Mouse (Mus musculus): ENCODE measurements around the gene D17Wsu92e.
A peak's percentile ranks its signal among the peaks of the same experiment; 100 is the strongest.

D17Wsu92e gene

DNA sequence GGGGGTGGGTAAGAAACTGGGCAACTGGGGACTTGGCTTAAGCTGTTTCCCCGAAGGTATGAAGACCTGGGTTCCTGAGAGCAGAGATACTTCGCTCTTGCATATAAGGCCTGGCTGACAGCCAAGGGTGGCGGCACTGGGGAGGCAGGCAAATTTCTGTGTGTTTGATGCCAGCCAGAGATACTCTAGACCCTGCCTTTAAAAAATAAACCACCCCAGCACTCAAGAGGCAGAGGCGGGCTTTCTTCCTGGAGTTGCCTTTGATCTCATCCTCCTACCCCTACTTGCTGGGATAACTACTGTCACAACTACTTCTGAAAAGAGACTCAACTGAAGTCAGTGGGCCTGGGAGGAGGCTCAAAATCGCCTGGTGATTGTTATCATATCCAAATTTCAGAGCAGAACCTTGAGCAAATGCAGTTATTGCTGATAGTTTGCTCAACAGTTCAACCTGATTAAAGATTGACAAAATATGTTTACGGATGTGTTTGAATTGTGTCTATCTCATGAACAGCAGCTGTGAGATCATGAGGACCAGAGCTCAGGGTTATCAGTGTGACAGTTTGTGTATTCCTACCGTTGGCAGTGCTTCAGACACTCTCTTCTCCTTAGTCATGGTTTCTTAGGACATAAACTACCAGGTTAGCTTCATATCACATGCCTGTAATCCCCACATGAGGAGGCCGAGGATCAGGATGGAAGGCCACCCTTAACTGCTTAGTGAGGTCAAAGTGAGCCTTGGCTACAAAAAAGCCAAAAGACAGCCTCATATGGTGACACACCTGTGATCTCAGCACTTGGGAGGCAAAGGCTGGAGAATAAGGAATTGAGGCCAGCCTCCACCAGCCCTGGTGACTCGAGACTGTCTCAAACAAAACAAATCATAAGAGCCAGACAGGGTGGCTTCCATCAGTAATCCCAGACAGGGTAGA is 1.2 kb upstream of the D17Wsu92e start:
- DNase-seq (ENCODE audit: low spot score), result peak; percentile 60

DNA sequence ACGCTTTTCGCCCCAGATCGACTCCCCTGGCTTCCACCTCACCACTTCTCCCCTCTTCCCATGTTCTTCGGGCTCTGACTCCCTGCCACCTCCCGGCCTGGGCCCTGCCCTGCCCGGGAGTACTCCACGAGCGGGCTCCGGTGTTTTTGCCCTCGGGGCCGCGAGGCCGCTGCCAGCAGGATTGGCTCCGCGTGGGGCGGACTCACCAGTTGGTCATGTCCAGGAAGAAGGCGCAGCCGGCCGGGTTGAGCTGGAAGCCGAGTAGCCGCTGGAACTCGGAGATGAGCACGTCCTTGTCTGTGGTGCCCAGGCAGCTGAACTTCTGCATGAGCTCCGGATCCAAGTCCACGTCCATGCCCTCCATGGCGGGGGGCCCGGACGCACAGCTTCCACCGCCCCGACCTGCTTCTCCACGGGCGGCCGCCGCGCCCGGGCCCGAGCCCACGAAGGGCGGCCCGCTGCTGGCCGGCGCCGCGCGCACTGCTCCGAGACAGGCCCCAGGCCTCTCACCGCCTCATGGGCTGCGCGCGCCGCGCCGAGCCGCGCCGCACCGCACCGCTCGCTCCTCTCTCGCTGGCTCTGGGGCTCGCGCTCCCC is 379 bp downstream of the D17Wsu92e start:
- no peak for DNase-seq (ENCODE audit: low spot score)

- peak; percentile 58 for DNase-seq (ENCODE audit: low spot score)
Measured at GRCm38 (mm10) chr17:27819521-27819970, 902 bp downstream of the D17Wsu92e start.

DNA sequence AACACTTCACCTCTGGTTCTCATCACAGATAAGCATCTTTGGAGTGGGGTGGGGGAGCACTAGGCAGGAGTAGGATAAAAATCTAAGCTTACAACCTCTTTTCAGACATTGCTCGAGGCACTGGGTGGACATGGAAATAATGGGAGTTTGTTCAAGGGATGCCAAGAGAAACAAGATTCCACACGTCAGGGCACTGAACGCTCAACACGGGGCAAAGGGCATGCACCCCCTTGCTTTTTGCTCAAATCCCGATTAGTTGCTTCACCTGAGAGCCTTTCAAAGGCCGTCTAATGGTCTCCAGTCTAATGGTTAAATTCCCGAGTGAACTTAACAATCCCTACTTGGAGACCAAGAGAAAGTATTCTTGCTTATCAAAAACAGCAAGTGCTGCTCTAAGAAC is 1.4 kb downstream of the D17Wsu92e start:
- DNase-seq (ENCODE audit: low spot score), result no peak

DNA sequence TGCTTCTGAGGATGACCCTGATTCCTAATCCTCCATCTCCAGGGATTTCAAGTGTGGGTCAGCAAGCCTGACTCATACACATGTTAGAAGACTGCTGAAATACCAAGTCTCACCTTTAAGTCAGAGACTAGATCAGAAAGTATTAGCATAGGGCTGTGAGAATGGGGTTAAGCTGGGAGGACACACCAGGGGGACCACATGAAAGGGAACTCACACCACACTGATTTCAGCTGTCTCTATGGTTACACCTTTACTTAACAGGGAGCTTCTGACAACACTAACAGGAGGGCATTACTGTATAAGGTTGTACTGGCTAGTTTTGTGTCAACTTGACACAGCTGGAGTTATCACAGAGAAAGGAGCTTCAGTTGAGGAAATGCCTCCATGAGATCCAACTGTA is 5.8 kb downstream of the D17Wsu92e start:
- DNase-seq (ENCODE audit: low spot score), result no peak

- no peak for DNase-seq (ENCODE audit: low spot score)
Measured at GRCm38 (mm10) chr17:27811980-27812379, 8.5 kb downstream of the D17Wsu92e start.

GRCm38 (mm10) chr17:27810569-27811331 is 9.7 kb downstream of the D17Wsu92e start:
- DNase-seq (ENCODE audit: low spot score), result no peak

GRCm38 (mm10) chr17:27807542-27808078 is 12.8 kb downstream of the D17Wsu92e start:
- DNase-seq (ENCODE audit: low spot score), result no peak

- no peak for DNase-seq (ENCODE audit: low spot score)
Measured at GRCm38 (mm10) chr17:27804803-27805770, 15.4 kb downstream of the D17Wsu92e start.

DNA sequence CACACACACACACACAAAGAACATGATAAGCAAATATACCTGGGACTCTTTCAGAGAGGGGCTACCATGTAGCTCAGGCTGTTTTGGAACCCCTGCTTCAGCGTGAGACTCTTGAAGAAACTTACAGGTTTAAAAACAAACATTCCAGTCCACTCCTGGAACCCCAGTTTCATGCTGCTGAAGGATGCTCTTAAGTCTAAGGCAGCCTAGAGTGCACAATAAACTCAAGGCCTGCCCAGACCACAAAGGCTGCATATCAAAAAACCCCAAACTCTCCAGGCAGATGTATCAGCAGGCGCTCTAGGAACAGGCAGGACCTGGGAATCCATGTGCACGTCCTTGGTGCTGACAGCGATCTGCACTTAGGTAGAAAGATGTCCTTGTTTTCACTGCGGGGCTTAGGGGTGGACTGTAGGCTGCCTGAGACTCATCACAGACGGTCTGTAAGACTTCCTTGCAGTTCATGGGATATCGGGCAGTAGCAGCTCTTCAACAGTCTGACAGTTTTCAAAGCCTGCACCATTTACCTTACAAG is 16.2 kb downstream of the D17Wsu92e start:
- DNase-seq (ENCODE audit: low spot score), result no peak

DNA sequence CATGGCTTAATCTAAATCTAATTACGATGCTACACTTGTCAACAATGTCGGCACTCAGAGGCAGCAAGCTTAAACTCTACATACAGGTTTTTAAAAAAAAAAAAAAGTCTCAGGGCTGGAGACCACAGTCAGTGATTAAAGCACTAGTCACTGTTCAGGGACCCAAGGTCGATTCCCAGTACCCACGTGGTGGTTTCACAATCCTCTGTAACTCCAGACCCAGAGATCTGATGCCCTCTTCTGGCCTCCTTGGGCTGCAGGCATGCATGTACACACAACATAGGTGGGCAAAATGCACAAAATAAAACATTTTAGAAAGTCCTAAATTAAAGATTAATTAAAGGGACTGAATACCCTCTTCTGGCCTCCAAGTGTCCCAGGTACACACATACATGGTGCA is 16.7 kb downstream of the D17Wsu92e start:
- no peak for DNase-seq (ENCODE audit: low spot score)

GRCm38 (mm10) chr17:27800710-27801648 is 19.5 kb downstream of the D17Wsu92e start:
- no peak for DNase-seq (ENCODE audit: low spot score)

DNA sequence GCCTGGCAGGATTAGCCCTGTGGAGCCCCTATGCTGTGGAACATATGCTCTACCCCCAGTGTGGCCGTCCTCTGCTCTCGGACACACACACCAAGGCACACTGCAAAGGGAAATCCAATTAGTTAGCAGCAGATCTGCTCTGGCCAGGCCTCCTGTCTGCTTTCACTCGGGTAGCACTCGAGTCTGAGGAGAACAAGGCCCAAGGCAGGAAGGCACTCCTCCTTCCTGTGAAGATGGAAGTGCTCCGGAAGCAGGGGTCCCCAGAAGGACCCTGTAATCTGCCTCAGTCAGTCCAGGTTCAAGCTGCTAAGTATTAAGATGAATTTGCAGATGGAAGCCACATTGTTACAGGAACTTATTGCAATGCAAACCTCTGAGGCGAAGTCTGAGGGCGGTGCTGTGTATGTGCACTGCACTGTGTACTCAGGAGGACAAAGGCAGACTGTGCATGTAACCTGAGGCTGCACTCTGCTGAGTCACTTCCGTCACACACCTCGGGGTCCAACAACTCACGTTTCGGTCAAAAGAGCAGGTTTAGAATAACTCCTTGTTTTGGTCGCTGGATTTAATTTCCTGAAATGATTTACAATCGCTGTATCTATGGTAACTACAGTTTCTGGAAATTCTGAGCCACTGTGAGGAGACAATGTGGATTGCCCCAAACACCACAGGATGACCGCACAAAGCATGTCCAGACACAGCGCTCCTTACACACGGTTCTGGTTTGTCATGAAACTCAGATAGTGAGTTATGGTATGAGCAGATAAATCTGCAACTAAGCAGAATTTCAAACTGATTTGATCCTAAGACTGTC is 20.5 kb downstream of the D17Wsu92e start:
- no peak for DNase-seq (ENCODE audit: low spot score)

GRCm38 (mm10) chr17:27797341-27797872 is 23.0 kb downstream of the D17Wsu92e start:
- no peak for DNase-seq (ENCODE audit: low spot score)

GRCm38 (mm10) chr17:27796780-27797179 is 23.7 kb downstream of the D17Wsu92e start:
- DNase-seq (ENCODE audit: low spot score), result no peak

- no peak for DNase-seq (ENCODE audit: low spot score)
Measured at GRCm38 (mm10) chr17:27793144-27793543, 27.3 kb downstream of the D17Wsu92e start.

GRCm38 (mm10) chr17:27792516-27792915 is 27.9 kb downstream of the D17Wsu92e start:
- DNase-seq (ENCODE audit: low spot score), result no peak

GRCm38 (mm10) chr17:27791556-27791955 is 28.9 kb downstream of the D17Wsu92e start:
- no peak for DNase-seq (ENCODE audit: low spot score)
